Mouse (Mus musculus) sigmoid colon, adult 10 weeks (tissue): Measurements from ENCODE around the gene Olfr307. TPM values are rescaled to one million over a fixed set of nuclear protein-coding genes. Genes with fewer than 3 reads are reported as not detected.

Experiments
- polyA plus RNA-seq: library from polyadenylated mRNA; stranded (reverse); fragments of 350-450 nt; fragmentation: Illumina TruSeq; extraction: RNeasy Lipid Tissue Mini Kit (QIAGEN cat#74804); gene quantifications from one replicate; pipeline ENCODE4 v1.2.3, GENCODE M21; 2014; ENCODE audit warnings: low read depth, low replicate concordance

Olfr307 gene
- polyA plus RNA-seq = not detected

GRCm38 (mm10) chr7:86337486-86337885 lies at the start of gene Olfr307:
Gene Olfr307 (minus strand): TSS chr7:86337586.

GRCm38 (mm10) chr7:86386558-86386957 lies 49.2 kb upstream of the Olfr307 start, which contains the start of gene Olfr304:
Gene Olfr304 (minus strand): TSS chr7:86386658.

GRCm38 (mm10) chr7:86366828-86367227 lies 29.4 kb upstream of the Olfr307 start, which contains the start of gene Olfr305:
Gene Olfr305 (minus strand): TSS chr7:86366928.

GRCm38 (mm10) chr7:86325530-86325929 lies 11.9 kb downstream of the Olfr307 start, which contains the start of gene Olfr308:
Gene Olfr308 (minus strand): TSS chr7:86325630.

GRCm38 (mm10) chr7:86313608-86314007 lies 23.8 kb downstream of the Olfr307 start, which contains the start of gene Olfr309:
Gene Olfr309 (minus strand): TSS chr7:86313708.

Other genes with a start within 250 kb of the Olfr307 start
- not detected for gene Vmn2r75, start 165.8 kb downstream of the Olfr307 start, polyA plus RNA-seq
- not detected for gene Vmn2r76, start 91.3 kb downstream of the Olfr307 start, polyA plus RNA-seq
- gene Olfr310, start 60.4 kb downstream of the Olfr307 start, polyA plus RNA-seq = not detected
- gene Olfr309, start 23.9 kb downstream of the Olfr307 start, polyA plus RNA-seq = not detected
- gene Olfr308, start 12.0 kb downstream of the Olfr307 start, polyA plus RNA-seq = not detected
- not detected for gene Olfr305, start 29.3 kb upstream of the Olfr307 start, polyA plus RNA-seq
- gene Olfr304, start 49.1 kb upstream of the Olfr307 start, polyA plus RNA-seq = not detected
- gene Olfr303, start 60.2 kb upstream of the Olfr307 start, polyA plus RNA-seq = not detected
- gene Olfr301, start 66.3 kb upstream of the Olfr307 start, polyA plus RNA-seq = not detected
- gene Olfr299, start 122.3 kb upstream of the Olfr307 start, polyA plus RNA-seq = not detected
- not detected for gene Olfr298, start 154.9 kb upstream of the Olfr307 start, polyA plus RNA-seq
- not detected for gene Olfr297, start 182.4 kb upstream of the Olfr307 start, polyA plus RNA-seq
- gene Olfr295, start 246.3 kb upstream of the Olfr307 start, polyA plus RNA-seq = not detected